Mouse (Mus musculus): ENCODE data around the gene Npw. TPM values are rescaled to one million over a fixed set of nuclear protein-coding genes. Genes with fewer than 3 reads are reported as not detected.

Npw gene
- polyA plus RNA-seq, 1 experiment from 2014 or later: 0.38 TPM

DNA sequence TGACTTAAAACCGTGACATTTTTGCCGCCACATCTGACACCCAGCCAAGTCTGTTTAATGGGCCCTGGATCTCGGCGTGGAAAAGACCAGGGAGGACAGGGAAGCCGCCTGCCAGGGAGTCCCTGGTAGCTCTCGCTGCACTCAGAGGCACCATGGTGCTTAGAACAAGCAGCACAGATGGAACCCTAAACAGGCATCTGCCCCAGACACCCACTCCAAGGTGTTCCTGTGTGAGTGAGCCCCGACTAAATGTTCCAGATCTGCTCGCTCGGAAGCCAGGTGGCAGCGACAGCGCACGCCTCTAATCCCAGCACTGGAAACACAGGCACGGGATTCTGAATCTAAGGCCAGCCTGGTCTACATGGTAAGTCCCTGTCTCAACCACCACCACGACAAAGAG, 28.2 kb downstream of the Npw start:
- H3K9ac ChIP-seq (ENCODE audit: low read depth, low read length): no peak overlapping the region
- 81% methylated on average over 14 of the region's 14 CpGs for WGBS (ENCODE audit: insufficient replicate concordance)

DNA sequence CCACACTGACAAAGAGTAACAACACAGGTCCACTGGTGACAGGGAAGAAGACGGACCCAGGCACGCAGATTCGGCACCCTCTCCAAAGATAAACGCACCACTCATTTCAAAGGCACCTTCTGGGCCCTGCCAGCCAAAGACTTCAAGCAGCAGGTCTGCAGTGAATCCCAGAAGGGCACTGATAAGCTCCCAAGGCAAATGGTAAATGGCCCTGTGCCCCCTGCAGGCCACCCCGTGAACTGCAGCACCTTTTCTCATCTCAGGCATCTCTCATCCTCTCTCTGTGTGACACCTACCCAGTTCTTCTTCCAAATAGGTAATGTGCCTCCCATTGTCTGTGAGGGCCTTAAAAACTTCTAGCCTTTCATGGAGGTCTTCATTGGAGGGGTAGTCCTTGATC, 29.6 kb downstream of the Npw start:
- no peak; the same call in 1 of the 2 replicates for ATAC-seq (ENCODE audit: low read depth)

More for the DNA sequence above, 28.2 kb downstream of the Npw start:
- Histone ChIP-seq H3K27me3 (ENCODE audit: control insufficient read depth, insufficient read depth, low read depth, low read length) (no peaks in the 10 kb centered on the region), H3K36me3 (ENCODE audit: control insufficient read depth, insufficient read depth) (peaks cover 5% of the 10 kb centered on the region; the same call in 1 of the 2 replicates), H3K4me2 (ENCODE audit: low read depth, low read length) (no peak overlapping the region), H3K27ac (ENCODE audit: low read length) (no peak overlapping the region), H3K4me1 (ENCODE audit: control insufficient read depth, low read depth, low read length) (peaks cover 21% of the 10 kb centered on the region), H3K9me3 (replicated peaks; ENCODE audit: control insufficient read depth, low read length) (no peaks in the 10 kb centered on the region), H3K4me3 (ENCODE audit: low read depth, low read length) (no peak overlapping the region)
- no peak for ATAC-seq (ENCODE audit: low read depth)

GRCm38 (mm10) chr17:24625472-24625871, 32.8 kb downstream of the Npw start:
- ATAC-seq (ENCODE audit: low read depth): no peak
- no peak overlapping the region for H3K9ac ChIP-seq (ENCODE audit: low read depth, low read length)

More for the DNA sequence above, 29.6 kb downstream of the Npw start:
- no peak overlapping the region for H3K27ac ChIP-seq (ENCODE audit: low read length)
- H3K4me2 ChIP-seq (ENCODE audit: low read depth, low read length): no peak overlapping the region
- H3K9ac ChIP-seq (ENCODE audit: low read depth, low read length): no peak overlapping the region
- no peak overlapping the region for H3K4me3 ChIP-seq (ENCODE audit: low read depth, low read length)
- H3K9me3 ChIP-seq (replicated peaks; ENCODE audit: control insufficient read depth, low read length): no peaks in the 10 kb centered on the region
- peaks cover 12% of the 10 kb centered on the region for H3K36me3 ChIP-seq (ENCODE audit: control insufficient read depth, insufficient read depth)
- no peaks in the 10 kb centered on the region for H3K27me3 ChIP-seq (ENCODE audit: control insufficient read depth, insufficient read depth, low read depth, low read length)
- 12% methylated on average over 5 of the region's 5 CpGs for WGBS (ENCODE audit: insufficient replicate concordance)
- H3K4me1 ChIP-seq (ENCODE audit: control insufficient read depth, low read depth, low read length): peaks cover 19% of the 10 kb centered on the region

GRCm38 (mm10) chr17:24617561-24618194, 40.6 kb downstream of the Npw start:
- no peaks in the 10 kb centered on the region for H3K27me3 ChIP-seq (ENCODE audit: control insufficient read depth, insufficient read depth, low read depth, low read length)
- no peaks in the 10 kb centered on the region for H3K9me3 ChIP-seq (replicated peaks; ENCODE audit: control insufficient read depth, low read length)
- H3K4me1 ChIP-seq (ENCODE audit: control insufficient read depth, low read depth, low read length): peaks cover 13% of the 10 kb centered on the region
- ATAC-seq (ENCODE audit: low read depth): peak; percentile 95
- peak overlapping the region; percentile 45 for H3K4me2 ChIP-seq (ENCODE audit: low read depth, low read length)
- peaks cover 25% of the 10 kb centered on the region for H3K36me3 ChIP-seq (ENCODE audit: control insufficient read depth, insufficient read depth)
- H3K27ac ChIP-seq (ENCODE audit: low read length): peak overlapping the region; percentile 83
- H3K9ac ChIP-seq (ENCODE audit: low read depth, low read length): peak overlapping the region; percentile 54
- WGBS (ENCODE audit: insufficient replicate concordance): 40% methylated on average over 14 of the region's 14 CpGs
- no peak overlapping the region for H3K4me3 ChIP-seq (ENCODE audit: low read depth, low read length)

More at GRCm38 (mm10) chr17:24625472-24625871, 32.8 kb downstream of the Npw start:
- WGBS (ENCODE audit: insufficient replicate concordance): 82% methylated on average over 8 of the region's 8 CpGs
- Histone ChIP-seq H3K4me1 (ENCODE audit: control insufficient read depth, low read depth, low read length) (peaks cover 2% of the 10 kb centered on the region), H3K4me3 (ENCODE audit: low read depth, low read length) (no peak overlapping the region), H3K9me3 (replicated peaks; ENCODE audit: control insufficient read depth, low read length) (no peaks in the 10 kb centered on the region), H3K27ac (ENCODE audit: low read length) (no peak overlapping the region), H3K27me3 (ENCODE audit: control insufficient read depth, insufficient read depth, low read depth, low read length) (no peaks in the 10 kb centered on the region), H3K4me2 (ENCODE audit: low read depth, low read length) (no peak overlapping the region), H3K36me3 (ENCODE audit: control insufficient read depth, insufficient read depth) (peaks cover 28% of the 10 kb centered on the region)

DNA sequence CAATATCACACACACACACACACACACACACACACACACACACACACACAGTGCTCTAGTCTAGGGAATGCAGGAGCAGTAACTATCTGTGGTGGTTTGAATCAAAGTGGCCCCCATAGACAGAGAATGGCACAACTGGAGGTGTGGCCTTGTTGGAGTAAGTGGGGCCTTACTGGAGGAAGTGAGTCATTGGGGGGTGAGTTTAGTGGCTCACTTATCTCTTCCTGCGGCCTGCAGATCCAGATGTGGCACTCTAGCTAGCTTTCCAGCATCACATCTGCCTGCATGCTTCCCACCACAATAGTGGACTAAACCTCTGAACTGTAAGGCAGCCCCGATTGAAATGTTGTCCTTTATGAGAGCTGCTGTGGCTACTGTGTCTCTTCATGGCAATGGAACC, 47.5 kb downstream of the Npw start:
- peak overlapping the region; percentile 52 for H3K27ac ChIP-seq (ENCODE audit: low read length)
- peak overlapping the region; percentile 4; the same call in 1 of the 2 replicates for H3K4me2 ChIP-seq (ENCODE audit: low read depth, low read length)
- H3K27me3 ChIP-seq (ENCODE audit: control insufficient read depth, insufficient read depth, low read depth, low read length): no peaks in the 10 kb centered on the region
- H3K9me3 ChIP-seq (replicated peaks; ENCODE audit: control insufficient read depth, low read length): no peaks in the 10 kb centered on the region
- H3K4me3 ChIP-seq (ENCODE audit: low read depth, low read length): no peak overlapping the region
- H3K36me3 ChIP-seq (ENCODE audit: control insufficient read depth, insufficient read depth): peaks cover 12% of the 10 kb centered on the region
- peaks cover 40% of the 10 kb centered on the region for H3K4me1 ChIP-seq (ENCODE audit: control insufficient read depth, low read depth, low read length)
- peak; percentile 60 for ATAC-seq (ENCODE audit: low read depth)
- WGBS (ENCODE audit: insufficient replicate concordance): 11% methylated on average over 2 of the region's 2 CpGs
- no peak overlapping the region for H3K9ac ChIP-seq (ENCODE audit: low read depth, low read length)

- no peaks in the 10 kb centered on the region for H3K9me3 ChIP-seq (replicated peaks; ENCODE audit: control insufficient read depth, low read length)
- peak overlapping the region; percentile 6 for H3K4me2 ChIP-seq (ENCODE audit: low read depth, low read length)
- ATAC-seq (ENCODE audit: low read depth): peak; percentile 89
- H3K27me3 ChIP-seq (ENCODE audit: control insufficient read depth, insufficient read depth, low read depth, low read length): no peaks in the 10 kb centered on the region
- peak overlapping the region; percentile 71 for H3K27ac ChIP-seq (ENCODE audit: low read length)
- H3K4me3 ChIP-seq (ENCODE audit: low read depth, low read length): no peak overlapping the region
- 26% methylated on average over 8 of the region's 8 CpGs for WGBS (ENCODE audit: insufficient replicate concordance)
- peaks cover 4% of the 10 kb centered on the region for H3K36me3 ChIP-seq (ENCODE audit: control insufficient read depth, insufficient read depth)
- H3K9ac ChIP-seq (ENCODE audit: low read depth, low read length): peak overlapping the region; percentile 39
- H3K4me1 ChIP-seq (ENCODE audit: control insufficient read depth, low read depth, low read length): peaks cover 48% of the 10 kb centered on the region
Observed at GRCm38 (mm10) chr17:24608874-24609273, 49.4 kb downstream of the Npw start.

- H3K9me3 ChIP-seq (replicated peaks; ENCODE audit: control insufficient read depth, low read length): no peaks in the 10 kb centered on the region
- H3K9ac ChIP-seq (ENCODE audit: low read depth, low read length): no peak overlapping the region
- H3K36me3 ChIP-seq (ENCODE audit: control insufficient read depth, insufficient read depth): peaks cover under 1% of the 10 kb centered on the region
- ATAC-seq (ENCODE audit: low read depth): peak; percentile 68
- peak overlapping the region; percentile 71 for H3K27ac ChIP-seq (ENCODE audit: low read length)
- H3K4me1 ChIP-seq (ENCODE audit: control insufficient read depth, low read depth, low read length): peaks cover 48% of the 10 kb centered on the region
- no peaks in the 10 kb centered on the region for H3K27me3 ChIP-seq (ENCODE audit: control insufficient read depth, insufficient read depth, low read depth, low read length)
- no peak overlapping the region for H3K4me3 ChIP-seq (ENCODE audit: low read depth, low read length)
- WGBS (ENCODE audit: insufficient replicate concordance): 35% methylated on average over 4 of the region's 4 CpGs
- peak overlapping the region; percentile 6 for H3K4me2 ChIP-seq (ENCODE audit: low read depth, low read length)
Observed at GRCm38 (mm10) chr17:24608370-24608769, 49.9 kb downstream of the Npw start.

Other genes starting within 250 kb of the Npw start
- 96.9 and 101 TPM in 2 replicates for gene Rnps1, start 243.9 kb downstream of the Npw start, polyA plus RNA-seq (2015; fragmentation: Nextera tagmentation; extraction: Ambion mirVana)
- 94.0 and 95.5 TPM in 2 replicates for gene Eci1, start 231.8 kb downstream of the Npw start, polyA plus RNA-seq (2015; fragmentation: Nextera tagmentation; extraction: Ambion mirVana)
- gene Dnase1l2, start 215.4 kb downstream of the Npw start, polyA plus RNA-seq (2015; fragmentation: Nextera tagmentation; extraction: Ambion mirVana): 0.49 and 0.67 TPM in 2 replicates
- 11.4 and 12.3 TPM in 2 replicates for gene E4f1, start 188.1 kb downstream of the Npw start, polyA plus RNA-seq (2015; fragmentation: Nextera tagmentation; extraction: Ambion mirVana)
- 48.2 and 49.0 TPM in 2 replicates for gene Pgp, start 188.1 kb downstream of the Npw start, polyA plus RNA-seq (2015; fragmentation: Nextera tagmentation; extraction: Ambion mirVana)
- not detected in 2 replicates for gene Bricd5, start 184.6 kb downstream of the Npw start, polyA plus RNA-seq (2015; fragmentation: Nextera tagmentation; extraction: Ambion mirVana)
- 11.8 and 11.9 TPM in 2 replicates for gene Mlst8, start 179.4 kb downstream of the Npw start, polyA plus RNA-seq (2015; fragmentation: Nextera tagmentation; extraction: Ambion mirVana)
- 0.08 and 0.13 TPM in 2 replicates for gene Caskin1, start 169.9 kb downstream of the Npw start, polyA plus RNA-seq (2015; fragmentation: Nextera tagmentation; extraction: Ambion mirVana)
- gene Traf7, start 130.5 kb downstream of the Npw start, polyA plus RNA-seq (2015; fragmentation: Nextera tagmentation; extraction: Ambion mirVana): 28.5 and 29.6 TPM in 2 replicates
- 0.46 and 0.87 TPM in 2 replicates for gene Rab26, start 124.2 kb downstream of the Npw start, polyA plus RNA-seq (2015; fragmentation: Nextera tagmentation; extraction: Ambion mirVana)
- 2.7 and 4.0 TPM in 2 replicates for gene Pkd1, start 108.6 kb downstream of the Npw start, polyA plus RNA-seq (2015; fragmentation: Nextera tagmentation; extraction: Ambion mirVana)
- 20.6 and 23.7 TPM in 2 replicates for gene Tsc2, start 25.8 kb downstream of the Npw start, polyA plus RNA-seq (2015; fragmentation: Nextera tagmentation; extraction: Ambion mirVana)
- 5.9 and 6.7 TPM in 2 replicates for gene Nthl1, start 25.8 kb downstream of the Npw start, polyA plus RNA-seq (2015; fragmentation: Nextera tagmentation; extraction: Ambion mirVana)
- gene Slc9a3r2, start 8.1 kb downstream of the Npw start, polyA plus RNA-seq (2015; fragmentation: Nextera tagmentation; extraction: Ambion mirVana): 9.8 and 11.8 TPM in 2 replicates
- 6.3 and 8.7 TPM in 2 replicates for gene Zfp598, start 11.2 kb upstream of the Npw start, polyA plus RNA-seq (2015; fragmentation: Nextera tagmentation; extraction: Ambion mirVana)
- 0.05 and 0.21 TPM in 2 replicates for gene Syngr3, start 31.5 kb upstream of the Npw start, polyA plus RNA-seq (2015; fragmentation: Nextera tagmentation; extraction: Ambion mirVana)
- 23.7 and 23.9 TPM in 2 replicates for gene Gfer, start 37.7 kb upstream of the Npw start, polyA plus RNA-seq (2015; fragmentation: Nextera tagmentation; extraction: Ambion mirVana)
- gene Noxo1, start 37.8 kb upstream of the Npw start, polyA plus RNA-seq (2015; fragmentation: Nextera tagmentation; extraction: Ambion mirVana): 0.37 and 0.42 TPM in 2 replicates
- 29.3 and 29.5 TPM in 2 replicates for gene Tbl3, start 49.2 kb upstream of the Npw start, polyA plus RNA-seq (2015; fragmentation: Nextera tagmentation; extraction: Ambion mirVana)
- 0.07 TPM in 1 of 2 replicates, not detected in the other for gene Rnf151, start 59.6 kb upstream of the Npw start, polyA plus RNA-seq (2015; fragmentation: Nextera tagmentation; extraction: Ambion mirVana)
- 868 and 907 TPM in 2 replicates for gene Rps2, start 59.7 kb upstream of the Npw start, polyA plus RNA-seq (2015; fragmentation: Nextera tagmentation; extraction: Ambion mirVana)
- 168 and 174 TPM in 2 replicates for gene Ndufb10, start 66.0 kb upstream of the Npw start, polyA plus RNA-seq (2015; fragmentation: Nextera tagmentation; extraction: Ambion mirVana)
- gene Rpl3l, start 69.4 kb upstream of the Npw start, polyA plus RNA-seq (2015; fragmentation: Nextera tagmentation; extraction: Ambion mirVana): 0.34 TPM in 1 of 2 replicates, not detected in the other
- gene Msrb1, start 78.2 kb upstream of the Npw start, polyA plus RNA-seq (2015; fragmentation: Nextera tagmentation; extraction: Ambion mirVana): 30.0 and 33.9 TPM in 2 replicates
- gene Hs3st6, start 94.5 kb upstream of the Npw start, polyA plus RNA-seq (2015; fragmentation: Nextera tagmentation; extraction: Ambion mirVana): 0.24 TPM in 1 of 2 replicates, not detected in the other
- gene Meiob, start 145.8 kb upstream of the Npw start, polyA plus RNA-seq (2015; fragmentation: Nextera tagmentation; extraction: Ambion mirVana): 0.30 and 0.56 TPM in 2 replicates
- gene Hagh, start 181.7 kb upstream of the Npw start, polyA plus RNA-seq (2015; fragmentation: Nextera tagmentation; extraction: Ambion mirVana): 124 and 125 TPM in 2 replicates
- gene Fahd1, start 191.9 kb upstream of the Npw start, polyA plus RNA-seq (2015; fragmentation: Nextera tagmentation; extraction: Ambion mirVana): 46.3 and 47.3 TPM in 2 replicates
- 11.0 and 11.7 TPM in 2 replicates for gene Igfals, start 207.5 kb upstream of the Npw start, polyA plus RNA-seq (2015; fragmentation: Nextera tagmentation; extraction: Ambion mirVana)
- gene Nubp2, start 227.9 kb upstream of the Npw start, polyA plus RNA-seq (2015; fragmentation: Nextera tagmentation; extraction: Ambion mirVana): 53.2 and 55.5 TPM in 2 replicates
- gene Spsb3, start 228.2 kb upstream of the Npw start, polyA plus RNA-seq (2015; fragmentation: Nextera tagmentation; extraction: Ambion mirVana): 38.9 and 40.3 TPM in 2 replicates
- 12.1 and 12.2 TPM in 2 replicates for gene Eme2, start 236.6 kb upstream of the Npw start, polyA plus RNA-seq (2015; fragmentation: Nextera tagmentation; extraction: Ambion mirVana)
- gene Mrps34, start 236.7 kb upstream of the Npw start, polyA plus RNA-seq (2015; fragmentation: Nextera tagmentation; extraction: Ambion mirVana): 48.9 and 50.7 TPM in 2 replicates
- 46.7 and 54.0 TPM in 2 replicates for gene Nme3, start 238.0 kb upstream of the Npw start, polyA plus RNA-seq (2015; fragmentation: Nextera tagmentation; extraction: Ambion mirVana)